Mouse (Mus musculus) CH12.LX (cell line): ENCODE results near the gene Pmp22. TPM values are rescaled to one million over a fixed set of nuclear protein-coding genes. Genes with fewer than 3 reads are reported as not detected.

Experiments
- DNase-seq: peaks from one replicate; pipeline ENCODE4 v3.0.0-alpha.2; 2013; ENCODE audit errors: extremely low read depth
- H3K27ac ChIP-seq: 2 replicates; pipeline ENCODE4 v1.5.1; 2012; ENCODE audit warnings: low read depth, mild to moderate bottlenecking, control low read depth, moderate library complexity; ENCODE audit not compliant: insufficient read depth
- H3K27me3 ChIP-seq: replicated peaks from 2 replicates; pipeline ENCODE3; 2012; ENCODE audit warnings: inconsistent platforms
- H3K36me3 ChIP-seq, 2 experiments: replicated peaks in 1 of 2; 2 replicates each; pipeline versions ENCODE3 to v1.6.1; 2012; ENCODE audit warnings: inconsistent platforms in 1 of 2, low read length in 1 of 2, mild to moderate bottlenecking in 1 of 2, mixed read lengths in 1 of 2, moderate library complexity in 1 of 2; ENCODE audit not compliant: control insufficient read depth in 1 of 2, insufficient read depth in 1 of 2
- H3K4me1 ChIP-seq, 2 experiments: 2 replicates each; pipeline ENCODE4 v1.6.1; 2012; ENCODE audit warnings: inconsistent platforms in 1 of 2, moderate library complexity in 1 of 2; ENCODE audit not compliant: insufficient read depth in 2 of 2, control insufficient read depth in 1 of 2
- H3K4me2 ChIP-seq: 2 replicates; pipeline ENCODE4 v1.6.1; 2012; ENCODE audit warnings: low read depth, mild to moderate bottlenecking, control low read depth; ENCODE audit not compliant: poor library complexity, insufficient read depth, severe bottlenecking
- H3K4me3 ChIP-seq, 3 experiments: fragments of 150-350 bp in 1 of 3; sonication (generic) in 1 of 3; replicated peaks in 1 of 3; 2 replicates each; pipeline versions ENCODE3 to v1.5.1; 2011 to 2012; ENCODE audit warnings: low read depth in 2 of 3, low read length in 2 of 3, mild to moderate bottlenecking in 2 of 3, moderate library complexity in 2 of 3, control low read depth in 1 of 3, improper control_type of control experiment in 1 of 3, inconsistent platforms in 1 of 3, mixed read lengths in 1 of 3; ENCODE audit not compliant: poor library complexity in 1 of 3
- H3K79me2 ChIP-seq: replicated peaks from 2 replicates; pipeline ENCODE4 v1.6.1; 2012; ENCODE audit warnings: mild to moderate bottlenecking, moderate library complexity; ENCODE audit not compliant: control insufficient read depth, poor library complexity, insufficient read depth, severe bottlenecking; ENCODE audit errors: extremely low read depth
- H3K9ac ChIP-seq: 2 replicates; pipeline ENCODE4 v1.6.1; 2012; ENCODE audit warnings: low read depth, mild to moderate bottlenecking, control low read depth, moderate library complexity; ENCODE audit not compliant: insufficient read depth
- H3K9me3 ChIP-seq: replicated peaks from 2 replicates; pipeline ENCODE3; 2012; ENCODE audit warnings: low read length, inconsistent platforms, mixed read lengths
- CHD2 ChIP-seq: IDR thresholded peaks from 2 replicates; pipeline ENCODE4 v1.6.1; 2011; ENCODE audit warnings: low read length, improper control_type of control experiment
- CTCF ChIP-seq, 2 experiments: IDR thresholded peaks in 1 of 2; conservative IDR thresholded peaks in 1 of 2; 2 replicates each; pipeline ENCODE4 v1.5.1; 2011 to 2012; ENCODE audit warnings: low read depth in 2 of 2, low read length in 2 of 2, improper control_type of control experiment in 1 of 2, inconsistent platforms in 1 of 2, mild to moderate bottlenecking in 1 of 2, moderate library complexity in 1 of 2
- E2F4 ChIP-seq: IDR thresholded peaks from 2 replicates; pipeline ENCODE4 v1.6.1; 2011; ENCODE audit warnings: low read depth, low read length, improper control_type of control experiment; ENCODE audit not compliant: insufficient replicate concordance
- EP300 ChIP-seq: IDR thresholded peaks from 2 replicates; pipeline ENCODE4 v1.6.1; 2011; ENCODE audit warnings: low read length, improper control_type of control experiment
- GABPA ChIP-seq: IDR thresholded peaks from 2 replicates; pipeline ENCODE4 v1.6.1; 2012; ENCODE audit warnings: low read depth, low read length, improper control_type of control experiment, inconsistent platforms; ENCODE audit not compliant: insufficient replicate concordance
- HCFC1 ChIP-seq: IDR thresholded peaks from 2 replicates; pipeline ENCODE4 v1.6.1; 2012; ENCODE audit warnings: low read depth, mild to moderate bottlenecking, inconsistent platforms, low read length, improper control_type of control experiment
- IRF4 ChIP-seq: IDR thresholded peaks from 2 replicates; pipeline ENCODE4 v1.6.1; 2014; ENCODE audit warnings: low read depth, mild to moderate bottlenecking, inconsistent platforms, low read length, improper control_type of control experiment
- JUN ChIP-seq: IDR thresholded peaks from 2 replicates; pipeline ENCODE4 v1.6.1; 2011; ENCODE audit warnings: low read depth, mild to moderate bottlenecking, low read length, improper control_type of control experiment, moderate library complexity; ENCODE audit not compliant: insufficient read depth
- JUND ChIP-seq: conservative IDR thresholded peaks from 2 replicates; pipeline ENCODE4 v1.6.1; 2011; ENCODE audit warnings: low read depth, low read length, improper control_type of control experiment
- MAZ ChIP-seq: IDR thresholded peaks from 2 replicates; pipeline ENCODE4 v1.6.1; 2012; ENCODE audit warnings: low read depth, mild to moderate bottlenecking, inconsistent platforms, low read length, improper control_type of control experiment, moderate library complexity
- MXI1 ChIP-seq: IDR thresholded peaks from 2 replicates; pipeline ENCODE4 v1.6.1; 2011; ENCODE audit warnings: mild to moderate bottlenecking, low read depth, low read length, improper control_type of control experiment
- MYC ChIP-seq: IDR thresholded peaks from 2 replicates; pipeline ENCODE4 v1.6.1; 2011; ENCODE audit warnings: low read depth, mild to moderate bottlenecking, improper control_type of control experiment, low read length
- NRF1 ChIP-seq: IDR thresholded peaks from 2 replicates; pipeline ENCODE4 v1.6.1; 2014; ENCODE audit warnings: low read depth, mild to moderate bottlenecking, inconsistent platforms, low read length, improper control_type of control experiment, moderate library complexity
- POLR2A ChIP-seq: IDR thresholded peaks from 2 replicates; pipeline ENCODE4 v1.6.1; 2011; ENCODE audit warnings: low read depth, mild to moderate bottlenecking, improper control_type of control experiment, low read length
- SIN3A ChIP-seq: IDR thresholded peaks from 2 replicates; pipeline ENCODE4 v1.6.1; 2012; ENCODE audit warnings: low read length, improper control_type of control experiment, inconsistent platforms
- SMC3 ChIP-seq: IDR thresholded peaks from 2 replicates; pipeline ENCODE4 v1.6.1; 2011; ENCODE audit warnings: low read depth, low read length, improper control_type of control experiment
- TBP ChIP-seq: conservative IDR thresholded peaks from 2 replicates; pipeline ENCODE4 v1.6.1; 2011; ENCODE audit warnings: low read depth, low read length, improper control_type of control experiment
- TCF12 ChIP-seq: IDR thresholded peaks from 2 replicates; pipeline ENCODE4 v1.6.1; 2014; ENCODE audit warnings: low read depth, mild to moderate bottlenecking, inconsistent platforms, low read length, improper control_type of control experiment
- UBTF ChIP-seq: IDR thresholded peaks from 2 replicates; pipeline ENCODE4 v1.6.1; 2012; ENCODE audit warnings: low read depth, mild to moderate bottlenecking, inconsistent platforms, low read length, improper control_type of control experiment, moderate library complexity
- USF1 ChIP-seq: IDR thresholded peaks from 2 replicates; pipeline ENCODE4 v1.6.1; 2014; ENCODE audit warnings: low read depth, mild to moderate bottlenecking, inconsistent platforms, low read length, improper control_type of control experiment
- ZC3H11A ChIP-seq: IDR thresholded peaks from 2 replicates; pipeline ENCODE4 v1.6.1; 2012; ENCODE audit warnings: low read depth, mild to moderate bottlenecking, inconsistent platforms, low read length, improper control_type of control experiment
- ZKSCAN1 ChIP-seq: IDR thresholded peaks from 2 replicates; pipeline ENCODE4 v1.6.1; 2012; ENCODE audit warnings: low read depth, inconsistent platforms, low read length, improper control_type of control experiment, borderline replicate concordance
- ZMIZ1 ChIP-seq: IDR thresholded peaks from 2 replicates; pipeline ENCODE4 v1.6.1; 2012; ENCODE audit warnings: low read depth, mild to moderate bottlenecking, inconsistent platforms, low read length, improper control_type of control experiment
- ZNF384 ChIP-seq: IDR thresholded peaks from 2 replicates; pipeline ENCODE4 v1.6.1; 2012; ENCODE audit warnings: low read depth, low read length, improper control_type of control experiment, inconsistent platforms
- dilution Hi-C: fragments of 300-500 bp; cut with MboI; formaldehyde crosslinking; loops from 2 replicates; pipeline ENCODE4 v1.14.3; 2020; ENCODE audit warnings: low sequenced_read_pairs; ENCODE audit not compliant: extremely low pct_unique_long_range_greater_than_20kb, extremely low pct_ligation_motif_present
- in situ Hi-C: fragments of 300-500 bp; cut with MboI; formaldehyde crosslinking; loops from 3 replicates; pipeline ENCODE4 v1.14.3; 2019; ENCODE audit warnings: low sequenced_read_pairs, low pct_ligation_motif_present, low pct_unique_long_range_greater_than_20kb, mixed read lengths
- polyA plus RNA-seq: library from polyadenylated mRNA; unstranded; fragments of >175 nt; gene quantifications from 2 replicates; pipeline ENCODE4 v1.2.1, GENCODE M21; 2012; ENCODE audit warnings: low read depth; ENCODE audit not compliant: insufficient read length
- total RNA-seq, 2 experiments: library from RNA; depleted of rRNA; stranded (reverse); fragments of 300-350 nt in 1 of 2; fragments of >200 nt in 1 of 2; gene quantifications; 2 replicates each; pipeline ENCODE4 v1.2.3; 2012 to 2014

Pmp22 gene
- total and polyA plus RNA-seq, 3 experiments, result not detected

GRCm38 (mm10) chr11:63124316-63124715 lies 4.5 kb upstream of the Pmp22 start (continued):
- TF ChIP-seq TCF12 (no peak), JUND (no peak)

- H3K79me2 ChIP-seq, result no peaks in the 10 kb centered on the region
- H3K9ac ChIP-seq, result no peak overlapping the region
- H3K27ac ChIP-seq, result no peak overlapping the region
- H3K9me3 ChIP-seq, result no peaks in the 10 kb centered on the region
- no peaks in the 10 kb centered on the region for H3K36me3 ChIP-seq
- H3K4me1 ChIP-seq, result peaks cover 0 to 7% of the 10 kb centered on the region in 2 experiments; a peak in 3 of 4 replicates
- H3K4me2 ChIP-seq, result no peak overlapping the region
- no peak overlapping the region for H3K4me3 ChIP-seq
- no peak for DNase-seq
- TF ChIP-seq ZNF384, result no peak
- TF ChIP-seq UBTF, result no peak
- no peak for TF ChIP-seq MAZ
- no peak for TF ChIP-seq TBP
- TF ChIP-seq JUND, result no peak
- TF ChIP-seq SMC3, result no peak
- no peak for TF ChIP-seq POLR2A
- no peak for TF ChIP-seq USF1
- TF ChIP-seq IRF4, result no peak
- no peak for TF ChIP-seq NRF1
- TF ChIP-seq JUN, result no peak
- no peak for TF ChIP-seq CTCF (conservative IDR thresholded peaks at IDR 0.05 in 1 of 2, IDR thresholded peaks at IDR 0.05 in 1 of 2; ENCODE audit: low read depth in 2 of 2, low read length in 2 of 2)
- no peak for TF ChIP-seq MXI1
- no peak for TF ChIP-seq GABPA
- TF ChIP-seq EP300, result no peak
- in situ Hi-C loops (no loop called here), dilution Hi-C loops (no loop called here)
- H3K27me3 ChIP-seq, result peaks cover 10% of the 10 kb centered on the region
Observed at GRCm38 (mm10) chr11:63125832-63126456, 2.8 kb upstream of the Pmp22 start.

DNA sequence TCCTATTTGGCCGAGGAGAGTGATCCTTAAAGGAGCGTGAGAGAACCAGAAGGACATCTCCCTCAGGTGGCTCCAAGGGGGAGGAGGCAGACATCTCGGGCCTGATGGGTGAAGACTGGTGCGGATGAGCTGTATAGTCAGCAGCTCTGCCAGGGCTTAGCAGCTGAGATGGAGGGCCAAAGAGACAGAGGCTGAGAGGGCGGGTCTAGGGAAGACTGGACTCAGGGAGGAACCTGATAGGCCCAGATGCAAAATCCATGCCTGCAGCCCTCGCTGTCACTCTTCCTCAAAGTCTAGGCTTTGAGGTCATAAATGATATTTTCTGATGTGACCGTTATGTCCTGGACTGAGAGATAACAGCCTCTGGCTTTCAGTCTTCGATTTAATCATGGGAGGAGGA lies 1.8 kb upstream of the Pmp22 start:
- H3K4me3 ChIP-seq, result no peak overlapping the region
- no peak overlapping the region for H3K4me2 ChIP-seq
- dilution Hi-C loops, result no loop called here
- no peak overlapping the region for H3K9ac ChIP-seq
- peaks cover 0 to 3% of the 10 kb centered on the region in 2 experiments; a peak in 3 of 4 replicates for H3K4me1 ChIP-seq
- no peaks in the 10 kb centered on the region for H3K79me2 ChIP-seq
- TF ChIP-seq POLR2A (no peak), SIN3A (no peak), ZC3H11A (no peak), IRF4 (no peak), HCFC1 (no peak), ZMIZ1 (no peak), CHD2 (no peak), ZKSCAN1 (no peak), NRF1 (no peak), SMC3 (no peak), MAZ (no peak), UBTF (no peak), MYC (no peak), E2F4 (no peak), TCF12 (no peak)
- peaks cover 8% of the 10 kb centered on the region for H3K27me3 ChIP-seq
- in situ Hi-C loops, result no loop called here
- no peaks in the 10 kb centered on the region for H3K36me3 ChIP-seq
- no peaks in the 10 kb centered on the region for H3K9me3 ChIP-seq
- no peak for DNase-seq
- H3K27ac ChIP-seq, result no peak overlapping the region
